Mouse (Mus musculus): ENCODE data around the gene Farsa. TPM values are rescaled to one million over a fixed set of nuclear protein-coding genes. Genes with fewer than 3 reads are reported as not detected.

The Farsa gene
- total and polyA plus RNA-seq, 3 experiments: 39.6 to 182 (median 152) TPM

GRCm38 (mm10) chr8:84813830-84814229, 43.0 kb upstream of the Farsa start:
- H3K36me3 ChIP-seq (replicated peaks): peaks cover 4% of the 10 kb centered on the region
- no peak overlapping the region for H3K4me3 ChIP-seq (ENCODE audit: low read depth, low read length)
- TF ChIP-seq CTCF (IDR thresholded peaks at IDR 0.05; ENCODE audit: low read depth, low read length): no peak
- no peak for TF ChIP-seq GATA2 (IDR thresholded peaks at IDR 0.05; ENCODE audit: borderline replicate concordance, low read depth, low read length)
- no peak for TF ChIP-seq POLR2AphosphoS5 (IDR thresholded peaks at IDR 0.05; ENCODE audit: insufficient replicate concordance, low read depth, low read length)
- no peak for TF ChIP-seq TAL1 (conservative IDR thresholded peaks at IDR 0.05; ENCODE audit: low read depth, low read length)
- TF ChIP-seq GATA1 (IDR thresholded peaks at IDR 0.05; ENCODE audit: borderline replicate concordance, low read length): no peak
- ATAC-seq (ENCODE audit: extremely low read depth, insufficient number of reproducible peaks, low FRiP score, poor library complexity, severe bottlenecking) (no peak), DNase-seq (ENCODE audit: low spot score) (no peak)
- peaks cover 55% of the 10 kb centered on the region for H3K4me1 ChIP-seq (ENCODE audit: insufficient read depth, low read depth, low read length)
- no peaks in the 10 kb centered on the region for H3K9me3 ChIP-seq (replicated peaks)
- peaks cover 23% of the 10 kb centered on the region for H3K27me3 ChIP-seq (ENCODE audit: insufficient read depth, low read length)

GRCm38 (mm10) chr8:84814240-84814554, 42.6 kb upstream of the Farsa start:
- Histone ChIP-seq H3K27me3 (ENCODE audit: insufficient read depth, low read length) (peaks cover 21% of the 10 kb centered on the region), H3K4me1 (ENCODE audit: insufficient read depth, low read depth, low read length) (peaks cover 53% of the 10 kb centered on the region), H3K36me3 (replicated peaks) (peaks cover 4% of the 10 kb centered on the region), H3K4me3 (ENCODE audit: low read depth, low read length) (no peak overlapping the region), H3K9me3 (replicated peaks) (no peaks in the 10 kb centered on the region)
- TF ChIP-seq POLR2AphosphoS5 (IDR thresholded peaks at IDR 0.05; ENCODE audit: insufficient replicate concordance, low read depth, low read length) (no peak), CTCF (IDR thresholded peaks at IDR 0.05; ENCODE audit: low read depth, low read length) (no peak), GATA1 (IDR thresholded peaks at IDR 0.05; ENCODE audit: borderline replicate concordance, low read length) (no peak), GATA2 (IDR thresholded peaks at IDR 0.05; ENCODE audit: borderline replicate concordance, low read depth, low read length) (no peak), TAL1 (conservative IDR thresholded peaks at IDR 0.05; ENCODE audit: low read depth, low read length) (no peak)
- ATAC-seq (ENCODE audit: extremely low read depth, insufficient number of reproducible peaks, low FRiP score, poor library complexity, severe bottlenecking) (no peak), DNase-seq (ENCODE audit: low spot score) (no peak)

DNA sequence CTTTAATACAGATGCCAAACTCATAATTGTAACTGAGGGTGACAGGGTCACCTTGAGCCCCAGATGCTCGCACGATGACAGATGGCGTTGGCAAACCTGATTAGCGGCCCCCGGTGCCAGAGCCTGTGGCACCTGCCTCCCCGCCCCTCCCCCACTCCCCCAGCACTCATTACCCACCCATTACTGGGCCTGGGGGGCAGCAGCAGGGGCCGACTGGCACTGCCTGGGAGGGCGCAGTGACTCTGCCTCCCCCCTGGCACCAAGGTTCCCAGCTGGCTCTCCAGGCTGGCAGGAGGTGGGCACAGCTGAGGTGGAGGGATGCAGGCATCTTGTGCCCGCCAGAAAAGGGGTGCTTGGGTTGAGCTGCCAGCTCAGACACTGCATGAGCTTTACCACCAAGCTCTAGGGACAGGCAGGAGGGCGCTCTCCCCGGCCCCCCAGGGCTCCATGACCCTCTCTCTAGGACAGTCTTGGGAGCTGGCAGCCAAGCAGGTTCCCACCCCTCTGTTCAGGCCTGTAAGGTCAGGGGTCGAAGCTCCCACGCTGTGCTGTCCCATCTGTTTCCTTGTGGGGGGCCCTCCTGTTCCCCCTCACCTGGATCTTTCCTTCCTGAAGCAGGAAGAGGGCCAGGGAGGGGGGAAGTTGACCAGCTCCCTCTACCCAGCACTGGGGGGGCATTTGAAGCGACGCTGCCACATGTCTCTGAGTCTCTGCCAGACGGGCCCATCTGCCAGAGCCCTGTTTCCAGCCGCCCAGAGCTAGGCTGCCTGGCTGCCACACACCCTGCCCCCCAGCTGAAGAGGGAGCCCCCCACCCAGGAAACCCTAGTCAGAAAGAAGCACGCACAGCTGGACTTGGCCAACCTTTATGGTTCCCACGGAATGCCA, 42.0 kb upstream of the Farsa start:
- H3K27me3 ChIP-seq (ENCODE audit: insufficient read depth, low read length): peaks cover 18% of the 10 kb centered on the region
- no peaks in the 10 kb centered on the region for H3K9me3 ChIP-seq (replicated peaks)
- H3K4me1 ChIP-seq (ENCODE audit: insufficient read depth, low read depth, low read length): peaks cover 48% of the 10 kb centered on the region
- ATAC-seq (ENCODE audit: extremely low read depth, insufficient number of reproducible peaks, low FRiP score, poor library complexity, severe bottlenecking) (no peak), DNase-seq (ENCODE audit: low spot score) (no peak)
- no peak for TF ChIP-seq POLR2AphosphoS5 (IDR thresholded peaks at IDR 0.05; ENCODE audit: insufficient replicate concordance, low read depth, low read length)
- no peak for TF ChIP-seq CTCF (IDR thresholded peaks at IDR 0.05; ENCODE audit: low read depth, low read length)
- no peak for TF ChIP-seq GATA2 (IDR thresholded peaks at IDR 0.05; ENCODE audit: borderline replicate concordance, low read depth, low read length)
- TF ChIP-seq TAL1 (conservative IDR thresholded peaks at IDR 0.05; ENCODE audit: low read depth, low read length): no peak
- no peak for TF ChIP-seq GATA1 (IDR thresholded peaks at IDR 0.05; ENCODE audit: borderline replicate concordance, low read length)
- H3K4me3 ChIP-seq (ENCODE audit: low read depth, low read length): peak overlapping the region; percentile 33; the same call in 1 of the 2 replicates
- H3K36me3 ChIP-seq (replicated peaks): peaks cover 4% of the 10 kb centered on the region

DNA sequence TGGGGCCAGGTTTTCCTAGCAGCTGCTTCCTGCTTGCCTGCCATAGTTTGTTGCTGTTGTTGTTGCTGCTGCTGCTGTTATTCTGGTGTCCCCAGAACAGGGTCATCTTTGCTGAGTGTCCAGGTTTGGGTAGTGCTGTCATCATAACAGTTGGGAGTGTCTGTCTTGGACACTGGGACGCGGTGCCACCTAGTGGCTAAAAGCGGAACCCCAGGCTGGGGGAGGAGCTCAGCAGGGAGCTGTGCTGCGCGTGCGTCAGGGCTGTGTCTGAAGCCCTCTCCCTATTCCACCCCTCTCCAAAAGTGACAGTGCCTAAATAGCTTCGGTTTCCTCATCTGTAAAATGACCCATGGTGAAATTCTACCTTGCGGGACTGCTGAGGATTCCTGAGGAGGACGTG, 41.2 kb upstream of the Farsa start:
- peak overlapping the region; percentile 33; the same call in 1 of the 2 replicates for H3K4me3 ChIP-seq (ENCODE audit: low read depth, low read length)
- no peak for TF ChIP-seq GATA1 (IDR thresholded peaks at IDR 0.05; ENCODE audit: borderline replicate concordance, low read length)
- TF ChIP-seq POLR2AphosphoS5 (IDR thresholded peaks at IDR 0.05; ENCODE audit: insufficient replicate concordance, low read depth, low read length): no peak
- peak; percentile 98 for TF ChIP-seq CTCF (IDR thresholded peaks at IDR 0.05; ENCODE audit: low read depth, low read length)
- no peak for TF ChIP-seq TAL1 (conservative IDR thresholded peaks at IDR 0.05; ENCODE audit: low read depth, low read length)
- TF ChIP-seq GATA2 (IDR thresholded peaks at IDR 0.05; ENCODE audit: borderline replicate concordance, low read depth, low read length): no peak
- peaks cover 4% of the 10 kb centered on the region for H3K36me3 ChIP-seq (replicated peaks)
- peaks cover 18% of the 10 kb centered on the region for H3K27me3 ChIP-seq (ENCODE audit: insufficient read depth, low read length)
- ATAC-seq (ENCODE audit: extremely low read depth, insufficient number of reproducible peaks, low FRiP score, poor library complexity, severe bottlenecking) (peak; percentile 77), DNase-seq (ENCODE audit: low spot score) (peak; percentile 75)
- H3K9me3 ChIP-seq (replicated peaks): no peaks in the 10 kb centered on the region
- H3K4me1 ChIP-seq (ENCODE audit: insufficient read depth, low read depth, low read length): peaks cover 44% of the 10 kb centered on the region

DNA sequence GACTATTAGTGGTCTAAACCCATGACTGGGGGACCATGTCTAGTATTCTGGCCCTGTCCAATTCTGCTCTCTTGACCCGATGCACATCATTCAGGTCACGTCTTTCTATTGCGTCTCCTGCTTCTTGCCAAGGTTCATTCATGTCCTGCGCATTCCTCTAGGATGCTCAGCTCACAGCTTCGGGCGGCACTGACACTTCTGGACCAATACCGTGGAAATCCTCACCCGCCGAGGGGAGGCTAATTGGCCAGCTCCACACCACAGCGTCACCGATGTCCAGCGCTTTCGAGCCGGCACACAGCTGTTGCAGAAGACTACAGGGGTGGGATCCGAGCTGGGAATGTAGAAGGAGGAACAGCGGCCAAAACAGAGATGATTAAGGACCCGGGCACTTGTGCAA, 40.7 kb upstream of the Farsa start:
- H3K4me1 ChIP-seq (ENCODE audit: insufficient read depth, low read depth, low read length): peaks cover 39% of the 10 kb centered on the region
- TF ChIP-seq TAL1 (conservative IDR thresholded peaks at IDR 0.05; ENCODE audit: low read depth, low read length) (no peak), GATA2 (IDR thresholded peaks at IDR 0.05; ENCODE audit: borderline replicate concordance, low read depth, low read length) (no peak), CTCF (IDR thresholded peaks at IDR 0.05; ENCODE audit: low read depth, low read length) (no peak), GATA1 (IDR thresholded peaks at IDR 0.05; ENCODE audit: borderline replicate concordance, low read length) (no peak), POLR2AphosphoS5 (IDR thresholded peaks at IDR 0.05; ENCODE audit: insufficient replicate concordance, low read depth, low read length) (no peak)
- no peak overlapping the region for H3K4me3 ChIP-seq (ENCODE audit: low read depth, low read length)
- DNase-seq (ENCODE audit: low spot score) (no peak), ATAC-seq (ENCODE audit: extremely low read depth, insufficient number of reproducible peaks, low FRiP score, poor library complexity, severe bottlenecking) (no peak)
- peaks cover 4% of the 10 kb centered on the region for H3K36me3 ChIP-seq (replicated peaks)
- no peaks in the 10 kb centered on the region for H3K9me3 ChIP-seq (replicated peaks)
- H3K27me3 ChIP-seq (ENCODE audit: insufficient read depth, low read length): peaks cover 17% of the 10 kb centered on the region

- DNase-seq (ENCODE audit: low spot score) (no peak), ATAC-seq (ENCODE audit: extremely low read depth, insufficient number of reproducible peaks, low FRiP score, poor library complexity, severe bottlenecking) (no peak)
- peaks cover 30% of the 10 kb centered on the region for H3K4me1 ChIP-seq (ENCODE audit: insufficient read depth, low read depth, low read length)
- peaks cover 8% of the 10 kb centered on the region for H3K36me3 ChIP-seq (replicated peaks)
- no peaks in the 10 kb centered on the region for H3K27me3 ChIP-seq (ENCODE audit: insufficient read depth, low read length)
- TF ChIP-seq CTCF (IDR thresholded peaks at IDR 0.05; ENCODE audit: low read depth, low read length): no peak
- TF ChIP-seq GATA2 (IDR thresholded peaks at IDR 0.05; ENCODE audit: borderline replicate concordance, low read depth, low read length): no peak
- TF ChIP-seq GATA1 (IDR thresholded peaks at IDR 0.05; ENCODE audit: borderline replicate concordance, low read length): no peak
- TF ChIP-seq POLR2AphosphoS5 (IDR thresholded peaks at IDR 0.05; ENCODE audit: insufficient replicate concordance, low read depth, low read length): no peak
- no peak for TF ChIP-seq TAL1 (conservative IDR thresholded peaks at IDR 0.05; ENCODE audit: low read depth, low read length)
- no peaks in the 10 kb centered on the region for H3K9me3 ChIP-seq (replicated peaks)
- no peak within 1 kb of the TSS; the same call in 1 of the 2 replicates for H3K4me3 ChIP-seq (ENCODE audit: low read depth, low read length)
Observed at GRCm38 (mm10) chr8:84822723-84823122, 34.1 kb upstream of the Farsa start, which contains the start of gene Dand5. Gene Dand5, minus strand, starts transcription at chr8:84822823.
